In genomic region chr11:96328605-96329004, GRCm38 (mm10) we compare ENCODE assay signal across 17 mouse cellular contexts. TPM values are rescaled to one million over a fixed set of nuclear protein-coding genes. Genes with fewer than 3 reads are reported as not detected.
DNase-seq lines count a peak whose midpoint lies in the region; ATAC-seq and TF ChIP-seq lines count a peak whose summit lies in the region.
"Had no signal": no experiment of that assay in that cellular context is flagged by ENCODE, and none has a peak within 500 bp of the region (broad histone marks: within the 10 kb centered on the region; RNA-seq: fewer than 3 reads in every experiment).

No protein-coding gene starts in this region.

- 8% methylated on average over 8 of the region's 8 CpGs for WGBS in lung, embryonic 14.5 days
- whole genome bisulfite sequencing in hindbrain, embryonic 13.5 days: 5% methylated on average over 8 of the region's 8 CpGs
- WGBS in intestine, embryonic 14.5 days: 16% methylated on average over 8 of the region's 8 CpGs
- WGBS in stomach, embryonic 14.5 days: 9% methylated on average over 8 of the region's 8 CpGs

- H3K27me3 ChIP-seq in lung, embryonic 14.5 days (ENCODE audit: insufficient read depth, low read length): peaks cover 17% of the 10 kb centered on the region; the same call in 1 of the 2 replicates
- peaks cover 98% of the 10 kb centered on the region for H3K27me3 ChIP-seq in hindbrain, embryonic 13.5 days
- H3K27me3 ChIP-seq in intestine, embryonic 14.5 days (replicated peaks; ENCODE audit: control insufficient read depth, insufficient read depth, low read length): no peaks in the 10 kb centered on the region
- H3K27me3 ChIP-seq in stomach, embryonic 14.5 days (ENCODE audit: control insufficient read depth, insufficient read depth, low read length): no peaks in the 10 kb centered on the region

- H3K4me1 ChIP-seq in lung, embryonic 14.5 days (ENCODE audit: insufficient read depth): peaks cover 12% of the 10 kb centered on the region
- peaks cover 23% of the 10 kb centered on the region for H3K4me1 ChIP-seq in hindbrain, embryonic 13.5 days (replicated peaks)
- H3K4me1 ChIP-seq in intestine, embryonic 14.5 days (replicated peaks; ENCODE audit: control insufficient read depth, insufficient read depth, low read length): peaks cover 54% of the 10 kb centered on the region
- peaks cover 42% of the 10 kb centered on the region for H3K4me1 ChIP-seq in stomach, embryonic 14.5 days (ENCODE audit: control insufficient read depth, insufficient read depth, low read length)

- peak; percentile 77 for DNase-seq in lung, embryonic 14.5 days
- no peak for DNase-seq in lung, postnatal 4 days
- peak; percentile 63 for DNase-seq in intestine, embryonic 14.5 days (ENCODE audit: low spot score)
- DNase-seq in frontal cortex, postnatal 10 days (ENCODE audit: low spot score in 2 of 2): no peak
- DNase-seq in layer of hippocampus, adult 18-20 months (ENCODE audit: low spot score in 2 of 2): no peak
- DNase-seq: adrenal gland, postnatal 10 days; cerebellum, postnatal 14 days; heart, postnatal 36 days; layer of hippocampus, postnatal 36 days; midbrain, embryonic 14.5 days; retina, postnatal 1 day had no signal

- peaks cover 22% of the 10 kb centered on the region for H3K36me3 ChIP-seq in lung, embryonic 14.5 days (ENCODE audit: insufficient read depth)
- no peaks in the 10 kb centered on the region; the same call in 1 of the 2 replicates for H3K36me3 ChIP-seq in hindbrain, embryonic 13.5 days
- H3K36me3 ChIP-seq in intestine, embryonic 14.5 days (ENCODE audit: control insufficient read depth, insufficient read depth, low read length): peaks cover 10% of the 10 kb centered on the region; the same call in 1 of the 2 replicates
- H3K36me3 ChIP-seq in stomach, embryonic 14.5 days (ENCODE audit: control insufficient read depth, insufficient read depth, low read length): 0 out of 2 replicates have a peak, but pooled peaks cover 2% of the 10 kb centered on the region

- H3K9me3 ChIP-seq in lung, embryonic 14.5 days (ENCODE audit: low read depth, low read length): no peaks in the 10 kb centered on the region
- H3K9me3 ChIP-seq in hindbrain, embryonic 13.5 days: no peaks in the 10 kb centered on the region
- no peaks in the 10 kb centered on the region for H3K9me3 ChIP-seq in intestine, embryonic 14.5 days (ENCODE audit: control insufficient read depth, low read length)
- H3K9me3 ChIP-seq in stomach, embryonic 14.5 days (ENCODE audit: control insufficient read depth, low read depth, low read length): no peaks in the 10 kb centered on the region

- TF ChIP-seq CTCF in lung, embryonic 14.5 days (IDR thresholded peaks at IDR 0.05; ENCODE audit: low read depth): no peak

- peak overlapping the region; percentile 100 for H3K27ac ChIP-seq in lung, embryonic 14.5 days (ENCODE audit: low read depth)
- H3K27ac ChIP-seq in hindbrain, embryonic 13.5 days: peak overlapping the region; percentile 100
- H3K27ac ChIP-seq in intestine, embryonic 14.5 days (ENCODE audit: low read depth): peak overlapping the region; percentile 99
- peak overlapping the region; percentile 100 for H3K27ac ChIP-seq in stomach, embryonic 14.5 days (ENCODE audit: low read length)
- H3K27ac ChIP-seq: liver, embryonic 14.5 days had no signal

- H3K9ac ChIP-seq in lung, embryonic 14.5 days: peak overlapping the region; percentile 99
- peak overlapping the region; percentile 99 for H3K9ac ChIP-seq in hindbrain, embryonic 13.5 days
- H3K9ac ChIP-seq in intestine, embryonic 14.5 days (ENCODE audit: low read length): peak overlapping the region; percentile 96
- H3K9ac ChIP-seq in stomach, embryonic 14.5 days (replicated peaks; ENCODE audit: low read depth, low read length): peak overlapping the region; percentile 22
- H3K9ac ChIP-seq: liver, embryonic 14.5 days had no signal

- H3K4me2 ChIP-seq in lung, embryonic 14.5 days: peak overlapping the region; percentile 84
- H3K4me2 ChIP-seq in hindbrain, embryonic 13.5 days: peak overlapping the region; percentile 83
- peak overlapping the region; percentile 89 for H3K4me2 ChIP-seq in intestine, embryonic 14.5 days (ENCODE audit: low read length)
- peak overlapping the region; percentile 95 for H3K4me2 ChIP-seq in stomach, embryonic 14.5 days (replicated peaks; ENCODE audit: low read depth, low read length)

- ATAC-seq in lung, embryonic 14.5 days (ENCODE audit: insufficient read depth): no peak
- ATAC-seq in hindbrain, embryonic 13.5 days (ENCODE audit: low FRiP score): no peak
- ATAC-seq in intestine, embryonic 14.5 days (replicated peaks; ENCODE audit: low FRiP score, low TSS enrichment, low read depth): no peak
- no peak for ATAC-seq in stomach, embryonic 14.5 days (ENCODE audit: insufficient number of reproducible peaks, insufficient read depth, low FRiP score, low read depth)
- ATAC-seq: forebrain, embryonic 16.5 days had no signal

- peak overlapping the region; percentile 72 for H3K4me3 ChIP-seq in lung, embryonic 14.5 days (ENCODE audit: low read depth, low read length)
- H3K4me3 ChIP-seq in hindbrain, embryonic 13.5 days: peak overlapping the region; percentile 57
- peak overlapping the region; percentile 25 for H3K4me3 ChIP-seq in intestine, embryonic 14.5 days (ENCODE audit: low read depth, low read length)
- peak overlapping the region; percentile 70 for H3K4me3 ChIP-seq in stomach, embryonic 14.5 days (ENCODE audit: low read depth, low read length)

RNA-seq across cellular contexts. Expression of gene Hoxb3, which starts 5.5 kb away (rescaled TPM):
- 3.9 and 6.3 TPM in 2 replicates for polyA plus RNA-seq in lung, embryonic 14.5 days (2014; fragmentation: Nextera tagmentation; extraction: Ambion mirVana)
- 11.9 and 14.5 TPM in 2 replicates for polyA plus RNA-seq in hindbrain, embryonic 13.5 days (2015; fragmentation: Nextera tagmentation; extraction: Ambion mirVana)
- polyA plus RNA-seq in intestine, embryonic 14.5 days (2014; fragmentation: Nextera tagmentation; extraction: Ambion mirVana): 3.7 and 4.9 TPM in 2 replicates
- 3.6 and 4.7 TPM in 2 replicates for polyA plus RNA-seq in stomach, embryonic 14.5 days (2014; fragmentation: Nextera tagmentation; extraction: Ambion mirVana)
- not detected for total RNA-seq in layer of hippocampus, adult 18-20 months (2021)
- total RNA-seq: layer of hippocampus, postnatal 36 days; left cerebral cortex, postnatal 36 days had no signal
- polyA plus RNA-seq: forebrain, embryonic 16.5 days; midbrain, embryonic 14.5 days had no signal

RNA-seq across cellular contexts. Expression of gene Hoxb4, which starts 10.5 kb away (rescaled TPM):
- polyA plus RNA-seq in lung, embryonic 14.5 days (2014; fragmentation: Nextera tagmentation; extraction: Ambion mirVana): 3.8 and 3.9 TPM in 2 replicates
- polyA plus RNA-seq in hindbrain, embryonic 13.5 days (2015; fragmentation: Nextera tagmentation; extraction: Ambion mirVana): 9.5 and 11.3 TPM in 2 replicates
- polyA plus RNA-seq in intestine, embryonic 14.5 days (2014; fragmentation: Nextera tagmentation; extraction: Ambion mirVana): 3.5 and 3.8 TPM in 2 replicates
- 3.5 and 3.7 TPM in 2 replicates for polyA plus RNA-seq in stomach, embryonic 14.5 days (2014; fragmentation: Nextera tagmentation; extraction: Ambion mirVana)
- total RNA-seq in layer of hippocampus, adult 18-20 months (2021): not detected
- total RNA-seq: layer of hippocampus, postnatal 36 days; left cerebral cortex, postnatal 36 days had no signal
- polyA plus RNA-seq: forebrain, embryonic 16.5 days; midbrain, embryonic 14.5 days had no signal

RNA-seq across cellular contexts. Expression of gene Hoxb2, which starts 21.7 kb away (rescaled TPM):
- 48.9 and 51.6 TPM in 2 replicates for polyA plus RNA-seq in lung, embryonic 14.5 days (2014; fragmentation: Nextera tagmentation; extraction: Ambion mirVana)
- polyA plus RNA-seq in hindbrain, embryonic 13.5 days (2015; fragmentation: Nextera tagmentation; extraction: Ambion mirVana): 38.6 and 47.2 TPM in 2 replicates
- 22.9 and 27.9 TPM in 2 replicates for polyA plus RNA-seq in intestine, embryonic 14.5 days (2014; fragmentation: Nextera tagmentation; extraction: Ambion mirVana)
- 23.1 and 25.9 TPM in 2 replicates for polyA plus RNA-seq in stomach, embryonic 14.5 days (2014; fragmentation: Nextera tagmentation; extraction: Ambion mirVana)
- not detected for total RNA-seq in layer of hippocampus, adult 18-20 months (2021)
- total RNA-seq: layer of hippocampus, postnatal 36 days; left cerebral cortex, postnatal 36 days had no signal
- polyA plus RNA-seq: forebrain, embryonic 16.5 days had no signal

RNA-seq across cellular contexts. Expression of gene Hoxb5, which starts 25.5 kb away (rescaled TPM):
- polyA plus RNA-seq in lung, embryonic 14.5 days (2014; fragmentation: Nextera tagmentation; extraction: Ambion mirVana): 65.9 and 76.1 TPM in 2 replicates
- polyA plus RNA-seq in hindbrain, embryonic 13.5 days (2015; fragmentation: Nextera tagmentation; extraction: Ambion mirVana): 196 and 216 TPM in 2 replicates
- polyA plus RNA-seq in intestine, embryonic 14.5 days (2014; fragmentation: Nextera tagmentation; extraction: Ambion mirVana): 49.6 and 51.6 TPM in 2 replicates
- polyA plus RNA-seq in stomach, embryonic 14.5 days (2014; fragmentation: Nextera tagmentation; extraction: Ambion mirVana): 21.2 and 23.3 TPM in 2 replicates
- total RNA-seq in layer of hippocampus, adult 18-20 months (2021): not detected
- total RNA-seq: layer of hippocampus, postnatal 36 days; left cerebral cortex, postnatal 36 days had no signal
- polyA plus RNA-seq: forebrain, embryonic 16.5 days; midbrain, embryonic 14.5 days had no signal

RNA-seq across cellular contexts. Expression of gene Hoxb6, which starts 36.3 kb away (rescaled TPM):
- 19.7 and 24.4 TPM in 2 replicates for polyA plus RNA-seq in lung, embryonic 14.5 days (2014; fragmentation: Nextera tagmentation; extraction: Ambion mirVana)
- polyA plus RNA-seq in hindbrain, embryonic 13.5 days (2015; fragmentation: Nextera tagmentation; extraction: Ambion mirVana): 81.9 and 132 TPM in 2 replicates
- 18.1 and 24.1 TPM in 2 replicates for polyA plus RNA-seq in intestine, embryonic 14.5 days (2014; fragmentation: Nextera tagmentation; extraction: Ambion mirVana)
- polyA plus RNA-seq in stomach, embryonic 14.5 days (2014; fragmentation: Nextera tagmentation; extraction: Ambion mirVana): 12.4 TPM in 2 replicates
- not detected for total RNA-seq in layer of hippocampus, adult 18-20 months (2021)
- total RNA-seq: heart, postnatal 36 days; layer of hippocampus, postnatal 36 days; left cerebral cortex, postnatal 36 days; megakaryocyte progenitor cell, adult 5-6 weeks had no signal
- polyA plus RNA-seq: forebrain, embryonic 16.5 days; midbrain, embryonic 14.5 days had no signal

Comparison
In these comparisons a context has a peak if more than half of its experiments do, and no peak if none do; other contexts are left out.
1. DNase-seq: peak in lung, embryonic 14.5 days (single experiment) and intestine, embryonic 14.5 days (single experiment); none in lung, postnatal 4 days (0 of 2), frontal cortex, postnatal 10 days (0 of 2) and layer of hippocampus, adult 18-20 months (0 of 2).
2. H3K9ac ChIP-seq: peak in every context shown above with its lines; median percentile 99 in lung, embryonic 14.5 days; 99 in hindbrain, embryonic 13.5 days; 96 in intestine, embryonic 14.5 days; 22 in stomach, embryonic 14.5 days.
3. Peak in every context shown above with its lines, with median percentiles within 50 percentile points of each other: H3K27ac ChIP-seq, H3K4me2 ChIP-seq and H3K4me3 ChIP-seq.